Mouse (Mus musculus): ENCODE data around the gene Hand2.

DNA sequence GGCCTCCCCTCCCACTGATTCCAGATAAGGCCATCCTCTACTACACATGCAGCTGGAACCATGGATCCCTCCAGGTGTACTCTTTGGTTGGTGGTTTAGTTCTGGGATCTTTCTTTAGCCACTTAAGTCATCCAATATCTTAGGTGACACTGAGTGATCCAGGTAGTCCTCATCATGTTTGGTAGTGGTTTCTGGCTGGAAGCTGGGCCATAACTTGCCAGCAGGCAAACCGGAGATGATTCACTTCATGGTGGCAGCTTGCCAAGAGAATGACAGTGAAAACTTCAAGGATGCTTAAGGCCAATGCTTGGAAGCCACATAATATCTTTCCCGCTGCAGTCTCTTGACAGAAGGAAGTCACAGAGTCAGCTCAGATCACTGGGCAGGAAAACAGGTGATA lies 42.1 kb downstream of the Hand2 start:
- TF ChIP-seq CHD2 (IDR thresholded peaks at IDR 0.05; ENCODE audit: low read length) (no peak), CTCF (IDR thresholded peaks at IDR 0.05 in 2 of 3, conservative IDR thresholded peaks at IDR 0.05 in 1 of 3; ENCODE audit: control insufficient read depth in 1 of 3, insufficient read depth in 1 of 3, low read depth in 2 of 3, low read length in 3 of 3, poor library complexity in 1 of 3, severe bottlenecking in 1 of 3) (no peak), POLR2A (IDR thresholded peaks at IDR 0.05; ENCODE audit: control insufficient read depth in 1 of 2, insufficient read depth in 1 of 2, low read depth in 1 of 2, low read length in 2 of 2, poor library complexity in 1 of 2) (no peak), TAL1 (IDR thresholded peaks at IDR 0.05; ENCODE audit: low read length) (no peak), KAT2A (conservative IDR thresholded peaks at IDR 0.05; ENCODE audit: low read depth, low read length) (no peak), GATA1 (IDR thresholded peaks at IDR 0.05; ENCODE audit: low read depth, low read length) (no peak), USF1 (IDR thresholded peaks at IDR 0.05; ENCODE audit: low read depth, low read length) (no peak), SMC3 (IDR thresholded peaks at IDR 0.05; ENCODE audit: low read depth, low read length) (no peak), MAZ (IDR thresholded peaks at IDR 0.05; ENCODE audit: low read depth, low read length) (no peak), GABPA (IDR thresholded peaks at IDR 0.05; ENCODE audit: low read depth, low read length) (no peak), EP300 (IDR thresholded peaks at IDR 0.05; ENCODE audit: low read depth in 1 of 2, low read length in 2 of 2) (no peak), BHLHE40 (IDR thresholded peaks at IDR 0.05; ENCODE audit: borderline replicate concordance, low read depth, low read length) (no peak), MAX (IDR thresholded peaks at IDR 0.05; ENCODE audit: low read length) (no peak), ZKSCAN1 (IDR thresholded peaks at IDR 0.05; ENCODE audit: low read depth, low read length) (no peak)
